In the genomic region with DNA sequence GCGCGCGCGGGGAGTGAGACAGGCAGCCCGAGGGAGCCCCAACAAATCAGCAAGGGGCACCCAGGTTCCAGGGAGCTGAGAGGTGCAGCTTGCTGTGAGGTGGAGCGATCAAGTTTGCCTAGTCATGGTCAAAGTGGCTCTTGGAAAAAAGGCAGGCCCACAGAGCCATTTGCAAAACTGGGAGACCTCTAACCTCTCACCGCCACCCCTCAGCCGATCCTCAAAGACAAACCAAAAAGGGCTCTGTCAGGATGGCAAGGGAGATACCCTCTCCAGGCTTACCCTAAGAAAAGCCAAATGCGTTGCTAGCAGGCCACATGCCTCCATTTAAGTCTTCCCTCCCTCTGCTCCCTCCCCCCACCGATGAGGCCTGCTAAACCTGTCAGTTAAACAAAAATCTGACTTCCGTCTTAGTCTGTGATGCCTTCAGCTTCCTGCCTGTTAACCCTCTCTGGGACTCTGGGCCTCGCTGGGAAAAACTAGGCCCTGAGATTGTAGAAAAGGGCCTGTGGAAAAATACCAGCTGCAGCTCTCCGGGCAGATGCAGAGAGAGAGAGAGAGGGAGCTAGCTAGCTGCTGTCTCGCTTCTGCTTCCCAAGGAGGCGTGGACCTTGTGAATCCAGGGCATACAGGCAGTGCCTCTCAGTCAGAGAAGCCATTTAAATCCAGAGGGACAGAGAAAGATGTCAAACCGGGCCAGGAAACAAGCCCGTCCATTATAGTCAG, we compare ENCODE assay signal across 8 mouse cellular contexts. TPM values are rescaled to one million over a fixed set of nuclear protein-coding genes. Genes with fewer than 3 reads are reported as not detected.
A peak's percentile ranks its signal among the peaks of the same experiment; 100 is the strongest.
DNase-seq lines count a peak whose midpoint lies in the region; ATAC-seq lines count a peak whose summit lies in the region.

No protein-coding gene starts in this region.

- H3K27ac ChIP-seq in hindbrain, embryonic 15.5 days (replicated peaks), result peak overlapping the region; percentile 100

- no peaks in the 10 kb centered on the region for H3K36me3 ChIP-seq in hindbrain, embryonic 15.5 days

- DNase-seq in cerebellum, adult 11 months, result peak; percentile 37
- peak; percentile 72 for DNase-seq in cerebellum, adult 9-10 months
- peak; percentile 61 to 76 for DNase-seq in left cerebral cortex, adult 18-20 months (ENCODE audit: low spot score in 2 of 2)
- peak; percentile 61 for DNase-seq in spleen, adult 12 weeks (ENCODE audit: low spot score)

- H3K4me1 ChIP-seq in hindbrain, embryonic 15.5 days (replicated peaks), result peaks cover 94% of the 10 kb centered on the region

- no peaks in the 10 kb centered on the region for H3K27me3 ChIP-seq in hindbrain, embryonic 15.5 days

- H3K4me3 ChIP-seq in hindbrain, embryonic 15.5 days, result no peak overlapping the region

- H3K9ac ChIP-seq in hindbrain, embryonic 15.5 days, result peak overlapping the region; percentile 65

- peak overlapping the region; percentile 73; the same call in 1 of the 2 replicates for H3K4me2 ChIP-seq in hindbrain, embryonic 15.5 days

- no peak for ATAC-seq in cerebellum, adult (ENCODE audit: insufficient number of reproducible peaks, low FRiP score, low TSS enrichment)
- ATAC-seq in frontal cortex, adult (ENCODE audit: low TSS enrichment), result peak; percentile 50
- ATAC-seq in hindbrain, embryonic 15.5 days (ENCODE audit: low FRiP score, low read depth), result peak; percentile 43
- ATAC-seq in megakaryocyte, adult 5-6 weeks (ENCODE audit: poor library complexity, severe bottlenecking), result peak; percentile 26

- WGBS in hindbrain, embryonic 15.5 days, result 4% methylated on average over 12 of the region's 17 CpGs

- no peaks in the 10 kb centered on the region for H3K9me3 ChIP-seq in hindbrain, embryonic 15.5 days

RNA-seq across cellular contexts. Expression of a gene that starts 13.4 kb away (rescaled TPM):
- polyA plus RNA-seq in hindbrain, embryonic 15.5 days (2015; fragmentation: Nextera tagmentation; extraction: Ambion mirVana), result 71.8 and 79.2 TPM in 2 replicates
- total RNA-seq in left cerebral cortex, adult 18-20 months (2021), result 100 to 1,000 TPM; 150 to 151 TPM
- 26.9 and 37.5 TPM in 2 replicates for total RNA-seq in megakaryocyte, adult 5-6 weeks (2015)
- 26.7 and 28.3 TPM in 2 replicates for total RNA-seq in megakaryocyte, adult 5-6 weeks (2017)
